ENCODE assay signal across 8 mouse cellular contexts in genomic region chr3:129612311-129613097, GRCm38 (mm10).
DNase-seq lines count a peak whose midpoint lies in the region; ATAC-seq and TF ChIP-seq lines count a peak whose summit lies in the region.

No protein-coding gene starts in this region.

- 73% methylated on average over 25 of the region's 25 CpGs for WGBS in heart, embryonic 15.5 days
- 83% methylated on average over 25 of the region's 25 CpGs for WGBS in neural tube, embryonic 13.5 days

- H3K4me1 ChIP-seq in heart, embryonic 15.5 days (replicated peaks) = peaks cover 9% of the 10 kb centered on the region
- H3K4me1 ChIP-seq in neural tube, embryonic 13.5 days (replicated peaks) = peaks cover 12% of the 10 kb centered on the region

- no peak for ATAC-seq in heart, embryonic 15.5 days (replicated peaks; ENCODE audit: insufficient number of reproducible peaks, insufficient read depth, low FRiP score, low read depth)
- ATAC-seq in neural tube, embryonic 13.5 days (ENCODE audit: low read depth) = peak; percentile 52

- intact Hi-C loops in heart, postnatal 36 days (cut with DNase I) = no loop called here

- no peaks in the 10 kb centered on the region for H3K9me3 ChIP-seq in heart, embryonic 15.5 days (replicated peaks)
- no peaks in the 10 kb centered on the region for H3K9me3 ChIP-seq in neural tube, embryonic 13.5 days

- no peak for DNase-seq in heart, postnatal 36 days
- DNase-seq in thymus, postnatal 14 days = peak; percentile 14
- no peak for DNase-seq in thymus, adult 18-20 months
- peak in 1 of 2 experiments; percentile 40 for DNase-seq in layer of hippocampus, adult 2 months (ENCODE audit: low spot score in 2 of 2)
- DNase-seq in urinary bladder, postnatal 10 days (ENCODE audit: low spot score) = no peak
- DNase-seq in ovary, adult 18-20 months (ENCODE audit: low spot score) = no peak

- H3K27ac ChIP-seq in heart, embryonic 15.5 days = no peak overlapping the region
- H3K27ac ChIP-seq in layer of hippocampus, adult 2 months = peak overlapping the region; percentile 76
- no peak overlapping the region for H3K27ac ChIP-seq in neural tube, embryonic 13.5 days (replicated peaks)

- no peak overlapping the region for H3K9ac ChIP-seq in heart, embryonic 15.5 days
- no peak overlapping the region for H3K9ac ChIP-seq in neural tube, embryonic 13.5 days

- peak overlapping the region; percentile 10; the same call in 1 of the 2 replicates for H3K4me3 ChIP-seq in heart, embryonic 15.5 days
- H3K4me3 ChIP-seq in layer of hippocampus, adult 2 months = peak overlapping the region; percentile 54
- no peak overlapping the region for H3K4me3 ChIP-seq in neural tube, embryonic 13.5 days

- no peaks in the 10 kb centered on the region for H3K36me3 ChIP-seq in heart, embryonic 15.5 days
- peaks cover 18% of the 10 kb centered on the region for H3K36me3 ChIP-seq in neural tube, embryonic 13.5 days

- H3K27me3 ChIP-seq in heart, embryonic 15.5 days = no peaks in the 10 kb centered on the region
- H3K27me3 ChIP-seq in neural tube, embryonic 13.5 days = no peaks in the 10 kb centered on the region

- peak overlapping the region; percentile 41 for H3K4me2 ChIP-seq in heart, embryonic 15.5 days
- 0 out of 2 replicates have a peak overlapping the region, but pooled peaks have one; percentile 2 for H3K4me2 ChIP-seq in neural tube, embryonic 13.5 days

- no peak for TF ChIP-seq CTCF in layer of hippocampus, adult 2 months (conservative IDR thresholded peaks at IDR 0.05)
